Mouse (Mus musculus) midbrain, embryonic 12.5 days (tissue): Measurements from ENCODE around the gene Ndufa11. TPM values are rescaled to one million over a fixed set of nuclear protein-coding genes. Genes with fewer than 3 reads are reported as not detected.
A peak's percentile ranks its signal among the peaks of the same experiment; 100 is the strongest.

Experiments used
- ATAC-seq: fragments of 200-750 bp; cut with Nextera tagmentation; 2 replicates; pipeline ENCODE4 v1.8.0; 2017; ENCODE audit warnings: low read depth, moderate TSS enrichment, moderate library complexity; ENCODE audit not compliant: low FRiP score
- H3K27ac ChIP-seq: fragments of 300-500 bp; sonication (generic); replicated peaks from 2 replicates; pipeline ENCODE4 v1.5.1; 2016; ENCODE audit warnings: mild to moderate bottlenecking
- H3K27me3 ChIP-seq: fragments of 300-500 bp; sonication (generic); 2 replicates; pipeline ENCODE4 v1.6.1; 2016; ENCODE audit warnings: mild to moderate bottlenecking
- H3K36me3 ChIP-seq: fragments of 300-500 bp; sonication (generic); 2 replicates; pipeline ENCODE4 v1.6.1; 2016
- H3K4me1 ChIP-seq: fragments of 300-500 bp; sonication (generic); 2 replicates; pipeline ENCODE4 v1.6.1; 2016
- H3K4me2 ChIP-seq: fragments of 300-500 bp; sonication (generic); replicated peaks from 2 replicates; pipeline ENCODE4 v1.6.1; 2016; ENCODE audit warnings: mild to moderate bottlenecking, moderate library complexity
- H3K4me3 ChIP-seq: fragments of 300-500 bp; sonication (generic); 2 replicates; pipeline ENCODE4 v1.5.1; 2016; ENCODE audit warnings: mild to moderate bottlenecking
- H3K9ac ChIP-seq: fragments of 300-500 bp; sonication (generic); replicated peaks from 2 replicates; pipeline ENCODE4 v1.6.1; 2016; ENCODE audit warnings: mild to moderate bottlenecking, moderate library complexity
- H3K9me3 ChIP-seq: fragments of 300-500 bp; sonication (generic); 2 replicates; pipeline ENCODE4 v1.6.1; 2016; ENCODE audit warnings: mild to moderate bottlenecking
- WGBS: fragments of 180-500 bp; shearing (Covaris S2); methylation state at CpG from one replicate; pipeline ENCODE4 v1.1.7; 2016; 5-methylcytosine and 5-hydroxymethylcytosine counted together
- polyA plus RNA-seq: library from polyadenylated mRNA; unstranded; fragments of >200 nt; fragmentation: Nextera tagmentation; extraction: Ambion mirVana; gene quantifications from 2 replicates; pipeline ENCODE4 v1.2.1, GENCODE M21; 2016

Ndufa11 gene
- polyA plus RNA-seq = 325 and 338 TPM in 2 replicates

DNA sequence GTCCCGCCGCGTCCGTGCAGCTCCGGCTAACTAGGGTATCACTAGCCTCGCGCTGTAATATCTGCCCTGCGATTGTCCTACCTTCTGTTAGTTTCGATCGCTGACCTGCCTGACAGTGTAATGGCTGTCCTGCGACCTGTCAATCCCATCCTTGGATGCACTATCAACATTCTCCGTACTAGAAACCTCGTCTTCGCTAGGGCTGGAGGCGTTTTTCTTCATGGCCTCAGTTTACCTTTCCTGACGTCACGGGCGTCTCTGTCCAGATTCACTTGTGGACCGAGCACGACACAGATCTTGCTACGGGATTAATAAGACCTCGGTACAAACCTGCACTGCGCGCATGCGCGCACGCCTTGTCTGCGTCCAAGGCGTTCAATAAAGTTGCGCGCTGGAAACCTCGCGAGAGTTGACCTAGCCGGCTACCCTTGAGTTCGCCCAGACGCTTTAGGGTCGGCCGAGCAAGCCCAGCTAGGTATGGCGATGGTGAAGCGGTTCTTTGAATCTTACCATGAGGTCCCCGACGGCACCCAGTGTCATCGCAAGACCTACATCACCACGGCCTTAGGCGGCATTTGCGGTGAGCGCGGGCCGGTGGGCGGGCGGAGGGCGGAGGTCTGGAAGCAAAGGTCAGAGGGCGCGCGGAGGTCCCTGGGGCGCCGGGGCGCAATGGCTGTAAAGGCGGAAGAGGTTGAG, at the start of gene Ndufa11, which contains the start of gene Vmac:
Gene Ndufa11 (plus strand): TSS at position 405 of the 696 bp plus-strand sequence.
Gene Vmac (minus strand): TSS at position 660 of the 696 bp plus-strand sequence.
- peak; percentile 73 for ATAC-seq
- no peaks in the 10 kb centered on the region for H3K9me3 ChIP-seq
- H3K9ac ChIP-seq = peak within 1 kb of the TSS; percentile 93
- peaks cover 31% of the 10 kb centered on the region for H3K4me1 ChIP-seq
- peak within 1 kb of the TSS; percentile 83 for H3K4me2 ChIP-seq
- peak within 1 kb of the TSS; percentile 85 for H3K4me3 ChIP-seq
- peak within 1 kb of the TSS; percentile 81 for H3K27ac ChIP-seq
- under 1% methylated on average over 59 of the region's 59 CpGs for WGBS
- no peaks in the 10 kb centered on the region for H3K27me3 ChIP-seq
- H3K36me3 ChIP-seq = peaks cover 23% of the 10 kb centered on the region

DNA sequence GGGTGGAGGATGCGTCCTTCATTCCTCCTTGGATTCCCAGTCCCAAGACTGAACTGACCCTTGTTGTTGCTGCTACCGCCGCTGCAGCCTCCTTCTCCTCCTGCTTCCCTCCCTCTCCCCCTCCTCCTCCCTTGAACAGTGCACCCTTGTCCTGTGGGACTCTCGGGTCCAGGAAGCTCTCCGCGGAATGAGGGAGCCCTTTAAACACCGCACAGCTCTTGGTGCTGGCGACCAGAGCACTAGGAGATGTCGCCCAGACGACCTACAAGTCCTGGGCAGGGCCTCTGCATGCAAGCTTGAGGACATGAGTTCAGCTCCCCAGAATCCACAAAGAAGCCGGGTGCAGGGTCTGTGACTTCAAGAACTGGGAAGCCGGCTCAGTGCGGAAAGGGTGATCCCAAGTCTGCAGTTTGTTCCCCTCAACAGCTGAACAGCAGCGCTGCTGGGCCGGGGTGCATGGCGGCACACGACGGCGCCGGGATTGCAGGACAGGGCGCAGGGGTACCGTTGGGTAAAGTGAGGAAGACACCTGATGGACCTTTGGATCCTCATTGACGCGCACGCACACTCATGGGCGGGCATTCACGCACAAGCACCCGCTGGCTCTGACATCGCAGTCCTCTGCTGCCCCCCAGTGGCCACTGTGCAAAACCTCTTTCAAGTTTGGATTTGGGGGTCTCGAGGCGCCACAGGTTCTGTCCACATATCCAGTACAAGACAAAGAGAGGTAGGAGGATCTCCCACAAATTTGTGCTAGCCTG, 49.0 kb upstream of the Ndufa11 start:
- peak overlapping the region; percentile 49 for H3K9ac ChIP-seq
- ATAC-seq = no peak
- H3K9me3 ChIP-seq = no peaks in the 10 kb centered on the region
- H3K36me3 ChIP-seq = no peaks in the 10 kb centered on the region
- H3K4me1 ChIP-seq = peaks cover 21% of the 10 kb centered on the region
- 7% methylated on average over 31 of the region's 31 CpGs for WGBS
- H3K4me2 ChIP-seq = peak overlapping the region; percentile 75
- H3K27me3 ChIP-seq = peaks cover 15% of the 10 kb centered on the region
- H3K4me3 ChIP-seq = peak overlapping the region; percentile 41
- no peak overlapping the region for H3K27ac ChIP-seq

DNA sequence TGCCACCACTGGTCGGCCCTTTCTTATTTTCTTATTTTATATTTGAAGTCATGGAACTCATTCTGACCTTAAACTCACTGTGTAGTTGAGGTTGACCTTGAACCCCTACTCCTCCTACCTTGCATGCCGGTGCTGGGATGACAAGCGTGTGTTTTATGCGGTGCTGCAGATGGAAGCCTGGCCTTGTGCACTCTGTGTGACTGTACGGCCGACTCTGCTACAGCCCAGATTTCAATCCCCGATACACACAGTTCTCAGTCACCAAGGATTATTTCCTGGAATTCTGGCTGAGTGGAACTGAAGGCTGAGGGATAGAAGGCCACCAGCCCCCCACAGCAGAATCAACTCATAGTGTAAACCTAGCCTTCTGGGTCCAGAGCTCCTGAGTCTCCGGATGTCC, 47.8 kb upstream of the Ndufa11 start:
- no peaks in the 10 kb centered on the region for H3K9me3 ChIP-seq
- H3K9ac ChIP-seq = no peak overlapping the region
- no peak overlapping the region for H3K27ac ChIP-seq
- no peaks in the 10 kb centered on the region for H3K36me3 ChIP-seq
- H3K4me1 ChIP-seq = peaks cover 17% of the 10 kb centered on the region
- no peak overlapping the region for H3K4me2 ChIP-seq
- ATAC-seq = no peak
- 87% methylated on average over 8 of the region's 8 CpGs for WGBS
- no peak overlapping the region for H3K4me3 ChIP-seq
- H3K27me3 ChIP-seq = peaks cover 15% of the 10 kb centered on the region

DNA sequence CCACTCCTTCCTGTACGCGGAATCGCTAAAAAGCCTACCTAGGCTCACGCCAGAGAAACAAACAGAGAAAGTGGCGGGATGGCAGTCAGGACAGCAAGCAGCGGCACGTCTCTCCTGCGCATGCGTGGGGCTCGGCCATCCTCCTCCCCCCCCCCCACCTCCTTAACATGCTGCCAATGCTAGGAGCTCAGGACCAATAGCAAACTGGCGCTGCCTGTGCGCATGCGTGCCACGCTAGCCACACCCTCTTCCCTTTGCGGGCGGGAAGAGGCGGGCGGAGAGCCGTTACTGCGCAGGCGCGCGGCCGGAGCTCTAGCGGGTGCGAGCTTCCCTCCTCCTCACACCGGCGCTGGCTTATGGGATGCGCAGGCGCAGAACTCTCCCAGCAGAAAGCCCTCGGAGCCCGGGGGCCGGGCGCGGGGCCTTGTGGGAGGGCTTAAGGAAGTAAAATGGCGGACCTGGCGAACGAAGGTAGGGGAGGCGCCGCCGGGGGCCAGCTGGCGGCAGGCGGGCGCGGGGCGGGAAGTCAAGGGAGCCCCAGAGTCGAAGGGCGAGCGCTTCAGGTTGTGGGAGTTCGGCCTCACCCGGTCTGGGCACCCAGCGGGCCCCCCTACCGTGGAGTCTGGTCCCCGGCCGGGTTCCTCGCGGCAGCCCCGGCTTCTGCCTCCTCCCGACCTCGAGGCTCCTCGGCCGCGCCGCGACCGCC, 44.5 kb upstream of the Ndufa11 start, which contains the start of gene Ranbp3:
Gene Ranbp3 (plus strand): TSS at position 354 of the 706 bp plus-strand sequence.
- Histone ChIP-seq H3K4me2 (peak within 1 kb of the TSS; percentile 69), H3K4me1 (peaks cover 34% of the 10 kb centered on the region), H3K9ac (peak within 1 kb of the TSS; percentile 98), H3K4me3 (peak within 1 kb of the TSS; percentile 98), H3K9me3 (no peaks in the 10 kb centered on the region), H3K27me3 (peaks cover 6% of the 10 kb centered on the region), H3K36me3 (peaks cover 20% of the 10 kb centered on the region; the same call in 1 of the 2 replicates), H3K27ac (peak within 1 kb of the TSS; percentile 77)
- under 1% methylated on average over 47 of the region's 66 CpGs for WGBS
- peak; percentile 92 for ATAC-seq

DNA sequence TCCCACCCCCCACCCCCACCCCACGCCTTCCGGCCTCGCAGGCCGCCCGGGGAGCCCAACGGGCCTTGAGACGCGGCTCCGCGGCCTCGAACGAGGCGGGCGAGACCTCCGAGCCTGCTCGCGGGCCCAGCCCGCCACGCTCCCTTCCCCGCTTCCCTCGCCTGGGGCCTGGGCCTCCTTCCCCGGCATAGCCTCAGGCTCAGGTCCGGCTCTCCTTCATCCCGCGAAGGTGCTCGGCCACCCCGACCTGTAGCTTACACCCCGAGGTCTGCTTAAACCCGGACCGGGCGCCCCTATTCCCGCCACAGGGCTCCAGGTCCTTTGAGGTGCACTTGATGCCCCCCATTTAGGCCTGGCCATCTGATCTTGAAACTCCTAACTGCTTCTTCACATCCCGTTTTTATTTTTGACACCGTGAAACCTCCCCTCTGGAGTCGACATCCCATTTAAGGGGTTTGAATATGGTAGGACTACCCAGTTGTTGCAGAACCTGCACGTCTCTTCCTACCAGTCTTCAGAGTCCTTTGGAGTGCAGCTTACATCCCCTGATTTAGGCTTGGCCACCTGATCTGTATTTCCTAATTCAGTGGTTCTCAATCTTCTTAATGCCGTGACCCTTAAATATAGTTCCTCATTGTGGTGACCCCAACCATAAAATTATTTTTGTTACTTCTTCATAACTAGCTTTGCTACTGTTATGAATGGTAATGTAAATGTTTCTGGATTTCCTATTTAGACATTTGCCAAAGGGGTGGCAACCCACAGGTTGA, 43.7 kb upstream of the Ndufa11 start:
- H3K9me3 ChIP-seq = no peaks in the 10 kb centered on the region
- peak overlapping the region; percentile 98 for H3K9ac ChIP-seq
- H3K4me3 ChIP-seq = peak overlapping the region; percentile 98
- 2% methylated on average over 37 of the region's 37 CpGs for WGBS
- H3K36me3 ChIP-seq = peaks cover 20% of the 10 kb centered on the region; the same call in 1 of the 2 replicates
- peaks cover 27% of the 10 kb centered on the region for H3K4me1 ChIP-seq
- peak overlapping the region; percentile 69 for H3K4me2 ChIP-seq
- H3K27me3 ChIP-seq = no peaks in the 10 kb centered on the region
- ATAC-seq = no peak; the same call in 1 of the 2 replicates
- peak overlapping the region; percentile 77 for H3K27ac ChIP-seq

DNA sequence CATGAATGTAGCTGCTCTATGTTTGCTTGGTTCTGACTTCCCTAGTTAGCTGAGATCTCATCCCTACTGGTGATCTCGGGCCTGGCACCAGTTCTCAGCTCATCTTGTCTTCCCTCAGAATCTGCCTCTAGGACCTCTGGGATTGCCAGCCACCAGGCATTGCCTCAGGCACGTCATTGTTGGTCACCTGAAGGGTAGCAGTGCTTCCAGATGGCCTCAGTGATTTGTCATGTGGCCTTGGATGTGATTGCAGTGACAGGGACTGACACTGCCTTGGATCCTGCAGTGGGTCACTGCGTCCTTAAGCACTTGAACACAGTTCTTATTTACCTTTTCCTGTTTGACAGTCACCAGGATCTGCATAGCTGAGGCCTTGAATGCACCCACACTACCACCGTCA, 35.8 kb upstream of the Ndufa11 start:
- H3K27ac ChIP-seq = no peak overlapping the region
- H3K9me3 ChIP-seq = no peaks in the 10 kb centered on the region
- 90% methylated on average over 4 of the region's 4 CpGs for WGBS
- no peak overlapping the region for H3K4me2 ChIP-seq
- peaks cover 50% of the 10 kb centered on the region for H3K36me3 ChIP-seq
- no peak overlapping the region for H3K4me3 ChIP-seq
- ATAC-seq = no peak
- H3K9ac ChIP-seq = no peak overlapping the region
- no peaks in the 10 kb centered on the region for H3K27me3 ChIP-seq
- 0 out of 2 replicates have a peak, but pooled peaks cover under 1% of the 10 kb centered on the region for H3K4me1 ChIP-seq

DNA sequence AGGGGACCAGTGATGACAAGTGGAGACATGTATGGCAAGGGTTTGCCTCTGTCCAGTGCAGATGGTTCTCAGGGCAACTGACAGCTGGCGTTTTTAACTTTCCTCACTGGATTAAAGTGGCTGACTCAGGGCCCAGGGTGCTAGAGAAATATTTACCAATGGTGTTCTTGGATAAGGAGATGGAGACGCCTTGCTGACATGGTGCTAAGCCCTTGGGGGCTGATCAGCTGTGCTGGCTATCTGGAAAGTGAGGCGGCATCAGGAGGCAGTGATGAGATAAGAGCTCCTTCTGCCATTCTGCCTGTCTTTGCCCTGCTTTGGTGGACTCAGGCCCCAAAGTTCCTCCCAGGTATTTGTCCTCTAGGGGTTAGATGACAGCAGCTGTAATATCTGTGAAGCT, 34.7 kb upstream of the Ndufa11 start:
- ATAC-seq = no peak
- WGBS = 85% methylated on average over 3 of the region's 3 CpGs

DNA sequence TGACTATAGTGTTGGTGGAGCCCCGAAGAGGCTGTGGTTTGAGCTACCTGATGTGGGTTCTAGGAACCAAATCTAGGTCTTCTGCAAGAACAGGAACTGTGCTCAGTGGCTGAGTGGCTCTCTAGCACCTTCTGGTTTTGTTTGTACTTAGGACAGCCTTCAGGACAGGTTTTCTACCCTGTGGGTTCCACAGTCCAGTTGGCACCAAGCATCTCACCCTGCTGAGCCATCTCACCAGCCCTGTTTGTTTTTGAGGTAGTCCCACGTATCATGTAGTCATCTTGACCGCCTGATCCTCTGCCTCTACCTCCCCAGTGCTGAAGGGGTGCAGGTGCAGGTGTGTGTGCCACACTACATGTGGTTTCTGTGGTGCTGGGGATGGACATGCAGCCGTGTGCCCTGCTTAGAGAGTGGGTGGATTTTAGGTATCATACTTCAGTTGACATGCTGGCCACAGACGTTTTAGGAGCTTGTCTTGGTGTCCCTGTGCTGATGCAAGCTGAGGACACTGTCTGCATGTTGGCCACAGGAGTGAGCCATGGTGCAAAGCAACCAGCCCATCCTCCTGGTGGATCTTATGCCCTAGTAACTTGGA, 33.9 kb upstream of the Ndufa11 start:
- 90% methylated on average over 5 of the region's 5 CpGs for WGBS
- Histone ChIP-seq H3K9ac (no peak overlapping the region), H3K4me1 (no peaks in the 10 kb centered on the region), H3K4me3 (no peak overlapping the region), H3K27ac (no peak overlapping the region), H3K27me3 (no peaks in the 10 kb centered on the region), H3K36me3 (peaks cover 59% of the 10 kb centered on the region), H3K4me2 (no peak overlapping the region), H3K9me3 (no peaks in the 10 kb centered on the region)
- no peak for ATAC-seq

More for the DNA sequence above, 34.7 kb upstream of the Ndufa11 start:
- Histone ChIP-seq H3K9me3 (no peaks in the 10 kb centered on the region), H3K27ac (no peak overlapping the region), H3K36me3 (peaks cover 51% of the 10 kb centered on the region), H3K4me2 (no peak overlapping the region), H3K4me1 (no peaks in the 10 kb centered on the region), H3K4me3 (no peak overlapping the region), H3K9ac (0 out of 2 replicates have a peak overlapping the region, but pooled peaks have one; percentile 1), H3K27me3 (no peaks in the 10 kb centered on the region)

DNA sequence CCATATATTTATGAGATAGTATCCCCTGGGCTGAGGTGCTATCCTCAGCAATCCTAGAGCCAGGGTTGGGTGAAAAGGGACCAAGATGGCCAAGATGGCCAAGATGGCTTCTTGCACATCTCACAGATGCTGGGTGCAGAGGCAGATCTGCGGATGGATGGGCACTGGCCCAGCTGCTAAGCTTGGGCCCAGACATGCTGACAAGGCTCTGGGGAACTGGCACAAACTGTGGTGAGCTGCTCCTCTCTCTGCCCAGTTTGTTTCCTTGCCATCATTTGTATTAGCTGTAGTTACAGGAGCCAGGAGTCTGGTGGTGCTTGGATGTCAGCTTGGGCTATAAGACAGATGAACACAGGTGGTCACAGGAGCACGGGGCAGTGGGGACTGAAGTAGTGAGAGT, 32.9 kb upstream of the Ndufa11 start:
- 100% methylated on average over 2 of the region's 2 CpGs for WGBS
- H3K27ac ChIP-seq = no peak overlapping the region
- no peak overlapping the region for H3K4me3 ChIP-seq
- no peak overlapping the region for H3K4me2 ChIP-seq
- H3K9me3 ChIP-seq = no peaks in the 10 kb centered on the region
- H3K4me1 ChIP-seq = no peaks in the 10 kb centered on the region
- H3K27me3 ChIP-seq = no peaks in the 10 kb centered on the region
- no peak for ATAC-seq
- peaks cover 64% of the 10 kb centered on the region for H3K36me3 ChIP-seq
- H3K9ac ChIP-seq = no peak overlapping the region

DNA sequence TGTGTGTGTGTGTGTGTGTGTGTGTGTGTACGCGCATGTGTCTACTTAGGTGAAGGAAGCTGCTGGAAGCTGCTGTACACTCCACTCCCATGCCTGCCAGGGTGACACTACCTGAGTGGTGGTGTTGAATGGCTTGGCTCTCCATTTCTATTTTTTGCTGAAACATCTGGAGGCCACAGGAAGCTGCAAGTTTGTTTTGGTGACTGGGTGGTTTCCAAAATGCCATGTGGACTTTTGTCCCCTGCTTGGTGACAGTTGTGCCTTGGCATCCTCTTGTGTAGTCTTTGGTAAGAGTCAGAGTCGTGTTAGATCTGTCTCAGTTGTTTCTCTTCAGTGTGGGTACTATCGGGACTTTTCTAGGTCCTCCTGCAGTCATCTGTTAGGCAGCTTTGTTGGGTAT, 30.8 kb upstream of the Ndufa11 start:
- 87% methylated on average over 2 of the region's 4 CpGs for WGBS
- no peak for ATAC-seq
- H3K4me3 ChIP-seq = no peak overlapping the region
- no peaks in the 10 kb centered on the region for H3K9me3 ChIP-seq
- H3K36me3 ChIP-seq = peaks cover 68% of the 10 kb centered on the region
- no peaks in the 10 kb centered on the region for H3K27me3 ChIP-seq
- no peak overlapping the region for H3K9ac ChIP-seq
- H3K4me2 ChIP-seq = no peak overlapping the region
- no peak overlapping the region for H3K27ac ChIP-seq
- H3K4me1 ChIP-seq = no peaks in the 10 kb centered on the region

DNA sequence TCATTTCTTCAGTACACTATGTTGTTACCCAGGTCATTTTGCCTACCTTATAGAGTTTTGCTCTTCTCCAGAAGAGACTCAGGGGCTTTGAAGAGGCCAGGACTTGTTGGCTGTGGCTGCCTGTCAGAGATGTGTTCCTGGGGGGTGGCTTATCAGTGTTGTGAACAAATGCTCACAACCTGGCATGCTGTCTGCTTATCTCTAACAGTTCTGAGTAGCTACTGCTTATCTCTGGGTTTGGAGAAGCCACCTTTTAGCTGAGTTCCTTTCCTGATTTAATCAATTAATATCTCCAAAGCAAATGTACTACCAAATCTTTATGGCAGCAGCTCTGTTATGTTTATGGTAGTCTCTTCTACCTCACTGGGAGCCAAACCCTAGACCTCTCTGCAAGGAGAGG, 29.5 kb upstream of the Ndufa11 start:
- no peak for ATAC-seq
- Histone ChIP-seq H3K9ac (no peak overlapping the region), H3K27me3 (no peaks in the 10 kb centered on the region), H3K4me1 (no peaks in the 10 kb centered on the region), H3K4me2 (no peak overlapping the region), H3K9me3 (no peaks in the 10 kb centered on the region), H3K36me3 (peaks cover 70% of the 10 kb centered on the region), H3K27ac (no peak overlapping the region), H3K4me3 (no peak overlapping the region)
